16 mouse cellular contexts compared by ENCODE assay signal in the genomic region with DNA sequence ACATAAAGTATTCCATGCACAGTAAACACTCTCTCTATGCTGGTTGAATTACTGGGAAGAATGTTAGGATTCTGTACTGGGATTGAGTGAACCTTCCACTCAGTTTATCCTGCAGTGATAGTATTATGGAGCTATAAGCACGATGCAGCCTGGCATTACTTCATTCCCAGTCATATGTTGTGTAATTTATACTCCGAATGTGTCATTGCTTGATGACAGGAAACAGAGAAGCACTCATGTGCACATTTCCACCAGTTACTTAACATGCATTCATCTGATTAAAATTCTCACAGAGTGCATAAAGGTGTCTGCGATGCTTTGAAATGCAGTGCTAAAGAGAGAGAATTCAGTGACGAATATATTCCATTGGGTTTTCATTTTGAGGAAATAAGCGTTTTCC.
DNase-seq lines count a peak whose midpoint lies in the region; ATAC-seq and TF ChIP-seq lines count a peak whose summit lies in the region.
"Had no signal": no experiment of that assay in that cellular context is flagged by ENCODE, and none has a peak within 500 bp of the region (broad histone marks: within the 10 kb centered on the region; RNA-seq: fewer than 3 reads in every experiment).

No protein-coding gene starts in this region.

- H3K4me1 ChIP-seq in forebrain, embryonic 14.5 days (ENCODE audit: control insufficient read depth, insufficient read depth, low read length): no peaks in the 10 kb centered on the region
- no peaks in the 10 kb centered on the region for H3K4me1 ChIP-seq in forebrain, embryonic 12.5 days
- H3K4me1 ChIP-seq in forebrain, embryonic 16.5 days (replicated peaks; ENCODE audit: control insufficient read depth, insufficient read depth, low read length): no peaks in the 10 kb centered on the region; the same call in 1 of the 2 replicates
- H3K4me1 ChIP-seq: embryonic facial prominence, embryonic 10.5 days; embryonic facial prominence, embryonic 12.5 days had no signal

- no peak overlapping the region for H3K27ac ChIP-seq in forebrain, embryonic 14.5 days (ENCODE audit: low read depth, low read length)
- H3K27ac ChIP-seq in forebrain, embryonic 12.5 days: no peak overlapping the region
- H3K27ac ChIP-seq in forebrain, embryonic 16.5 days (ENCODE audit: low read length): no peak overlapping the region
- H3K27ac ChIP-seq: embryonic facial prominence, embryonic 10.5 days; embryonic facial prominence, embryonic 12.5 days had no signal

- DNase-seq in forebrain, embryonic 14.5 days (ENCODE audit: low spot score): peak; percentile 59
- peak; percentile 57 for DNase-seq in brain, embryonic 14.5 days (ENCODE audit: low read depth)
- DNase-seq in ovary, postnatal 10 days (ENCODE audit: low spot score): no peak
- no peak for DNase-seq in lung, postnatal 36 days
- DNase-seq: adrenal gland, adult 2 months; adrenal gland, postnatal 10 days; adrenal gland, postnatal 25 days; cerebellum, adult 11-12 months; cerebellum, adult 2 months; cerebellum, adult 9-10 months; cerebellum, postnatal 10 days; cerebellum, postnatal 25 days had no signal

- H3K27me3 ChIP-seq in forebrain, embryonic 14.5 days (replicated peaks; ENCODE audit: control insufficient read depth, insufficient read depth, low read length): no peaks in the 10 kb centered on the region
- no peaks in the 10 kb centered on the region for H3K27me3 ChIP-seq in forebrain, embryonic 12.5 days
- no peaks in the 10 kb centered on the region for H3K27me3 ChIP-seq in forebrain, embryonic 16.5 days (replicated peaks; ENCODE audit: control insufficient read depth, insufficient read depth, low read length)
- H3K27me3 ChIP-seq: embryonic facial prominence, embryonic 12.5 days had no signal

- no peak overlapping the region for H3K9ac ChIP-seq in forebrain, embryonic 14.5 days (ENCODE audit: low read length)
- no peak overlapping the region for H3K9ac ChIP-seq in forebrain, embryonic 12.5 days
- H3K9ac ChIP-seq in forebrain, embryonic 16.5 days (replicated peaks; ENCODE audit: low read depth, low read length): no peak overlapping the region
- H3K9ac ChIP-seq: embryonic facial prominence, embryonic 12.5 days had no signal

- no peaks in the 10 kb centered on the region for H3K9me3 ChIP-seq in forebrain, embryonic 14.5 days (replicated peaks; ENCODE audit: control insufficient read depth, low read length)
- H3K9me3 ChIP-seq in forebrain, embryonic 12.5 days: no peaks in the 10 kb centered on the region
- H3K9me3 ChIP-seq in forebrain, embryonic 16.5 days (ENCODE audit: control insufficient read depth, low read length): no peaks in the 10 kb centered on the region
- H3K9me3 ChIP-seq: embryonic facial prominence, embryonic 10.5 days; embryonic facial prominence, embryonic 12.5 days had no signal

- TF ChIP-seq POLR2A in brain, embryonic 14.5 days (IDR thresholded peaks at IDR 0.05; ENCODE audit: borderline replicate concordance, extremely low read depth, insufficient read depth, insufficient read length, poor library complexity, severe bottlenecking): no peak

- H3K4me3 ChIP-seq in forebrain, embryonic 14.5 days (ENCODE audit: low read depth, low read length): no peak overlapping the region
- H3K4me3 ChIP-seq in forebrain, embryonic 12.5 days (replicated peaks): no peak overlapping the region
- no peak overlapping the region for H3K4me3 ChIP-seq in forebrain, embryonic 16.5 days (replicated peaks; ENCODE audit: low read length)
- H3K4me3 ChIP-seq: embryonic facial prominence, embryonic 10.5 days; embryonic facial prominence, embryonic 12.5 days had no signal

- TF ChIP-seq CTCF in brain, embryonic 14.5 days (IDR thresholded peaks at IDR 0.05; ENCODE audit: borderline replicate concordance, extremely low read depth, insufficient read depth, insufficient read length): no peak

- H3K36me3 ChIP-seq in forebrain, embryonic 14.5 days (ENCODE audit: control insufficient read depth, insufficient read depth, low read length): no peaks in the 10 kb centered on the region
- H3K36me3 ChIP-seq in forebrain, embryonic 12.5 days (replicated peaks): no peaks in the 10 kb centered on the region
- no peaks in the 10 kb centered on the region for H3K36me3 ChIP-seq in forebrain, embryonic 16.5 days (ENCODE audit: control insufficient read depth, insufficient read depth)
- H3K36me3 ChIP-seq: embryonic facial prominence, embryonic 10.5 days; embryonic facial prominence, embryonic 12.5 days had no signal

- 78% methylated on average over 5 of the region's 5 CpGs for WGBS in forebrain, embryonic 14.5 days
- WGBS in forebrain, embryonic 12.5 days: 85% methylated on average over 5 of the region's 5 CpGs
- WGBS in forebrain, embryonic 16.5 days: 60% methylated on average over 5 of the region's 5 CpGs

- peak; percentile 63; the same call in 1 of the 2 replicates for ATAC-seq in forebrain, embryonic 14.5 days
- ATAC-seq in forebrain, embryonic 12.5 days (ENCODE audit: low FRiP score): no peak
- peak; percentile 87 for ATAC-seq in forebrain, embryonic 16.5 days

- no peak overlapping the region for H3K4me2 ChIP-seq in forebrain, embryonic 14.5 days (ENCODE audit: low read length)
- no peak overlapping the region for H3K4me2 ChIP-seq in forebrain, embryonic 12.5 days
- H3K4me2 ChIP-seq in forebrain, embryonic 16.5 days (ENCODE audit: low read length): no peak overlapping the region
- H3K4me2 ChIP-seq: embryonic facial prominence, embryonic 12.5 days had no signal

Comparison
In these comparisons a context has a peak if more than half of its experiments do, and no peak if none do; other contexts are left out.
1. DNase-seq: peak in forebrain, embryonic 14.5 days (single experiment) and brain, embryonic 14.5 days (single experiment); none in ovary, postnatal 10 days (single experiment) and lung, postnatal 36 days (single experiment).